Mouse (Mus musculus): ENCODE results near the gene Gm340. TPM values are rescaled to one million over a fixed set of nuclear protein-coding genes. Genes with fewer than 3 reads are reported as not detected.

Gm340 gene
- polyA plus RNA-seq, 1 experiment from 2014 or later, result 7.4 TPM

DNA sequence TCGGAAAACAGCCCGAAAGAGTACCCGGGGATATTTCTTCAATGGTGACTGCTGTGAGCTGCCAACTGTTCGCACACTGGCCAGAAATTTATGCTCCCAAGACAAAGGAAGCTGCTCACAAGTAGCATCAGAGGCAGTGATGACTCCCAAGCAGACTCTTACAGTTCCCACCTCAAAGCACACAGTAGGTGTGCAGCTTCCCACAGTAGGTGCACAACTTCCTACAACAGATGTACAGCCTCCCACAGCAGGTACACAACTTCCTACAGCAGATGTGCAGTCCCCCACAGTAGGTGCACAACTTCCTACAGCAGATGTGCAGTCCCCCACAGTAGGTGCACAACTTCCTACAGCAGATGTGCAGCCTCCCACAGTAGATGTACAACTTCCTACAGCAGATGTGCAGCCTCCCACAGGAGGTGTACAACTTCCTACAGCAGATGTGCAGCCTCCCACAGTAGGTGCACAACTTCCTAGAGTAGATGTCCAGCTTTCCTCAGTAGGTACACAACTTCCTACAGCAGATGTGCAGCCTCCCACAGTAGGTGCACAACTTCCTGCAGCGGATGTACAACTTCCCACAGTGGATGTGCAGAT lies 846 bp downstream of the Gm340 start:
- H3K27me3 ChIP-seq, result no peaks in the 10 kb centered on the region
- DNase-seq (ENCODE audit: low read depth, low spot score) (no peak), ATAC-seq (no peak)
- POLR2A ChIA-PET, result interaction anchor here (1.3 to 1.7 kb wide), 2 partner anchors 13 kb away, joined by 3 read pairs; no protein-coding TSS in a partner anchor
- CTCF ChIA-PET, result no interaction called here
- TF ChIP-seq CTCF (IDR thresholded peaks at IDR 0.05), result no peak
- in situ Hi-C loops (cut with MboI; ENCODE audit: low pct_unique_long_range_greater_than_20kb), result no loop called here

GRCm38 (mm10) chr19:41586752-41587151 lies 4.6 kb downstream of the Gm340 start:
- ChIA-PET POLR2A (no interaction called here), CTCF (interaction anchor here (1.1 kb wide), 1 partner anchor 12 kb away, joined by 3 read pairs; no protein-coding TSS in a partner anchor)
- in situ Hi-C loops (cut with MboI; ENCODE audit: low pct_unique_long_range_greater_than_20kb), result no loop called here
- no peak for DNase-seq (ENCODE audit: low read depth, low spot score)
- no peak for TF ChIP-seq CTCF (IDR thresholded peaks at IDR 0.05)
- no peaks in the 10 kb centered on the region for H3K27me3 ChIP-seq
- ATAC-seq, result no peak

DNA sequence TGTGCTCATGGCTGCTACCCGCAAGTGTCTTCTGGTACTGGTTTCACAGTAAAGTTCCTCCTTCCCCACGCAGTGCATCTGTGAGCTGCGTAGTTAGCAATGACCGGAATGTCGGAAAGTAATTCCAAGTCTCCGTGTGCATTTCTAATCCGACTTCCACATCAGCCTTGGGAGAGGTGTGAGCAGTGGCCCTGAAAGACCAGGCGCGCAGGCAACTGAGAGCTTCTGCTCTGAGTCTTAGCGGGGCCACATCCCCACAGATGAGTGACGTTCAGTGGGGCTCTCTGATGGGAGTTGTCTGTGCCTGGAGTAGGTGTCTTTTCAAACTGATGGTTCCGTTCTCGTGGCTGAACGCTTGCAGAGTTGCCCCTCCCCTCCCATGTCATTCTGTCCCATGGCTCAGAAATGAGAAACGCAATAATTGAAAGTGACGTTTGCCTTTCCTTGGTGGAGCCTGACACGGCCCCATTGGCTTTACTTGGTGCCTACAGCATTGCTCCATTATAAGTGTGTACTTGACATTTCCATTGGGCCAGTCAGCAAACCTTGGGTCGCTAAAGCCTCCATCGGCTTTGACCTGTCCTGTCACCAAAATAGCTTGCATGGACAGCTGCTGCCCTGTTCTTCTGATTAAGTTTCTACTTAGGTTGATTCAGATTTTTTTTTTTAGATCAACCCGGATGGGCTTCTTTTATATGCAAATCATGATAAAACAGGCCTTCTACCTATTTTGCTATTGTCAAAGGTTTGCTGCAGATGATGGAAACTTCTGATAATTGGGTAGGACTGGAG lies 5.5 kb downstream of the Gm340 start:
- POLR2A ChIA-PET, result interaction anchor here (0.6 kb wide), 1 partner anchor 8 kb away, joined by 3 read pairs; no protein-coding TSS in a partner anchor
- DNase-seq (ENCODE audit: low read depth, low spot score) (no peak), ATAC-seq (no peak)
- in situ Hi-C loops (cut with MboI; ENCODE audit: low pct_unique_long_range_greater_than_20kb), result no loop called here
- no peaks in the 10 kb centered on the region for H3K27me3 ChIP-seq
- CTCF ChIA-PET, result interaction anchor here (0.6 to 1.6 kb wide), 2 partner anchors 9 to 10 kb away, joined by 3 to 6 read pairs; no protein-coding TSS in a partner anchor
- no peak for TF ChIP-seq CTCF (IDR thresholded peaks at IDR 0.05)

- ChIA-PET CTCF (interaction anchor here (1.6 to 2.3 kb wide), 2 partner anchors 9 to 11 kb away, joined by 6 to 7 read pairs; no protein-coding TSS in a partner anchor), POLR2A (interaction anchor here (0.7 kb wide), 1 partner anchor 18 kb away, joined by 3 read pairs; no protein-coding TSS in a partner anchor)
- in situ Hi-C loops (cut with MboI; ENCODE audit: low pct_unique_long_range_greater_than_20kb), result no loop called here
- DNase-seq (ENCODE audit: low read depth, low spot score) (no peak), ATAC-seq (no peak)
- TF ChIP-seq CTCF (IDR thresholded peaks at IDR 0.05), result no peak
- H3K27me3 ChIP-seq, result no peaks in the 10 kb centered on the region
These were observed 6.9 kb downstream of the Gm340 start for GRCm38 (mm10) chr19:41589026-41589425.

DNA sequence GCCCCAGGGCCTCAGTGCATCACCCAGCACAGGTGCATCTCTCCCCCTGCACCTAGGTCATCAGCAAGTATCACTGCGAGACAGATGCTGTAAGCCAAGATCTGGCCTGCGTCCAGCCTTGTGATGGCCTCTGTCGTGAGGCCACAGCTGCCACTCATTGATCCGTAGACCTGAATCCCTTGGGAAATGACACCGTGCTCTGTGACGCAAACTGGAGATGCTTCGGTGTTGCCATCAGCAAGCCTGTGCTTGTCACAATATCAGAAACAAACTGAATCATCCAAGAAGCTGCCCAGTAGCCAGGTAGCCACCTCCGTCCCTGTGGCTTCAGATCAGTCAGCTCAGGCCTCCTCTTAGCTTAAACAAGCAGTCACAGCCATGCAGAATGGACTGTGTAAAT lies 7.5 kb downstream of the Gm340 start:
- in situ Hi-C loops (cut with MboI; ENCODE audit: low pct_unique_long_range_greater_than_20kb), result no loop called here
- no peaks in the 10 kb centered on the region for H3K27me3 ChIP-seq
- POLR2A ChIA-PET, result interaction anchor here (0.7 kb wide), 1 partner anchor 18 kb away, joined by 3 read pairs; no protein-coding TSS in a partner anchor
- DNase-seq (ENCODE audit: low read depth, low spot score) (no peak), ATAC-seq (no peak)
- CTCF ChIA-PET, result interaction anchor here (2.3 kb wide), 1 partner anchor 10 kb away, joined by 7 read pairs; no protein-coding TSS in a partner anchor
- no peak for TF ChIP-seq CTCF (IDR thresholded peaks at IDR 0.05)

GRCm38 (mm10) chr19:41591808-41592207 lies 9.6 kb downstream of the Gm340 start:
- peak; percentile 51 for ATAC-seq
- CTCF ChIA-PET, result interaction anchor here (1.2 kb wide), 1 partner anchor 10 kb away, joined by 3 read pairs; the partner anchor contains the start of gene Gm340

DNA sequence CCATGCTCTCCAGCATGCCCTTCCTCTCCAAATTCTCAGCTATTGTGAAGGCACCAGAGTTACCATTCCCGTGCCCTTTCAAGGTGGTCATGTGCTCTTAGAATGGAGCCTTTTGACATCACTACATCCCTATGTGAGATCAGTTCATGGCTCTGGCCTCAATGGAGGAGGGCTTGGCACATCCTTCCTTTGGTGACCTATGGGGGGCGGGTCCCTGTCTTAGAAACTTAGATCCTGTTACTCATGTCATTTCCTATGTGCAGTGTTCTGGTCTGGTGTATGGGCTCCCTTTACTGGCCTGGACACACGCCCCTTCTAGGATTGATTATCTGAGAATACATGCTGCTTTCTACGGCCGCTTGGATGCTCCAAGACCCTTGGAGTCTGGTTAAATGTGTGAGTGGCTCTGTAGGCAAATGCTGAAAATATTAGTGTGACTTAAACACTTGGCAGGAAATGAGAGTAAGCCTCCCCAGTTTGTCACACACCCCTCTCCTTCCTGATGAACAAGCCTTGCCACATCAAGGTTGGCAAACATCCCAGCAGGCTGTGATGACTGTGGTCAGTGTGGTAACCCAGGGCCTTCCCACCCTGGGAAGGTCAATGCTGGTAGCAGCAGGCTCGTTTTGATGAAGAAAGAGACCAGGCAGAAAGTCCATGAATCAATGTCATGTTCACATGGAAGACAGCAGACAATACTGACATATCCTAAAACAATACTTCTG lies 15.2 kb downstream of the Gm340 start:
- POLR2A ChIA-PET, result interaction anchor here (0.7 to 1.1 kb wide), 2 partner anchors 18 to 486 kb away, joined by 3 read pairs; no protein-coding TSS in a partner anchor
- ATAC-seq (peak; percentile 75), DNase-seq (ENCODE audit: low read depth, low spot score) (peak; percentile 79)
- no peaks in the 10 kb centered on the region for H3K27me3 ChIP-seq
- TF ChIP-seq CTCF (IDR thresholded peaks at IDR 0.05), result no peak
- in situ Hi-C loops (cut with MboI; ENCODE audit: low pct_unique_long_range_greater_than_20kb), result no loop called here
- CTCF ChIA-PET, result interaction anchor here (1.2 kb wide), 1 partner anchor 9 kb away, joined by 3 read pairs; no protein-coding TSS in a partner anchor

More at GRCm38 (mm10) chr19:41591808-41592207, 9.6 kb downstream of the Gm340 start:
- DNase-seq (ENCODE audit: low read depth, low spot score), result no peak
- in situ Hi-C loops (cut with MboI; ENCODE audit: low pct_unique_long_range_greater_than_20kb), result no loop called here
- no peaks in the 10 kb centered on the region for H3K27me3 ChIP-seq
- no peak for TF ChIP-seq CTCF (IDR thresholded peaks at IDR 0.05)
- POLR2A ChIA-PET, result interaction anchor here (1.3 kb wide), 1 partner anchor 13 kb away, joined by 9 read pairs; no protein-coding TSS in a partner anchor

GRCm38 (mm10) chr19:41600647-41601046 lies 18.5 kb downstream of the Gm340 start:
- POLR2A ChIA-PET, result no interaction called here
- DNase-seq (ENCODE audit: low read depth, low spot score) (no peak), ATAC-seq (no peak)
- no peaks in the 10 kb centered on the region for H3K27me3 ChIP-seq
- in situ Hi-C loops (cut with MboI; ENCODE audit: low pct_unique_long_range_greater_than_20kb), result loop anchor here (25.0 kb wide), 1 partner anchor 288 kb away; no protein-coding TSS in a partner anchor
- CTCF ChIA-PET, result no interaction called here
- TF ChIP-seq CTCF (IDR thresholded peaks at IDR 0.05), result no peak

- no peak for DNase-seq (ENCODE audit: low read depth, low spot score)
- H3K27me3 ChIP-seq, result peaks cover 10% of the 10 kb centered on the region
- in situ Hi-C loops (cut with MboI; ENCODE audit: low pct_unique_long_range_greater_than_20kb), result loop anchor here (25.0 kb wide), 1 partner anchor 294 kb away; no protein-coding TSS in a partner anchor
- ChIA-PET CTCF (no interaction called here), POLR2A (no interaction called here)
- no peak for ATAC-seq
- no peak for TF ChIP-seq CTCF (IDR thresholded peaks at IDR 0.05)
These were observed 24.2 kb downstream of the Gm340 start for GRCm38 (mm10) chr19:41606208-41606987.

Data from Patski (cell line).